Mouse (Mus musculus) hindbrain, embryonic 12.5 days (tissue): ENCODE results near the gene Slc7a11. TPM values are rescaled to one million over a fixed set of nuclear protein-coding genes. Genes with fewer than 3 reads are reported as not detected.

ENCODE experiments used
- ATAC-seq: fragments of 200-750 bp; cut with Nextera tagmentation; 2 replicates; pipeline ENCODE4 v1.8.0; 2017; ENCODE audit warnings: moderate TSS enrichment; ENCODE audit not compliant: low FRiP score
- H3K27ac ChIP-seq: fragments of 300-500 bp; sonication (generic); 2 replicates; pipeline ENCODE4 v1.5.1; 2016; ENCODE audit warnings: mild to moderate bottlenecking
- H3K27me3 ChIP-seq: fragments of 300-500 bp; sonication (generic); 2 replicates; pipeline ENCODE4 v1.6.1; 2016; ENCODE audit warnings: mild to moderate bottlenecking
- H3K36me3 ChIP-seq: fragments of 300-500 bp; sonication (generic); 2 replicates; pipeline ENCODE4 v1.6.1; 2016; ENCODE audit warnings: mild to moderate bottlenecking
- H3K4me1 ChIP-seq: fragments of 300-500 bp; sonication (generic); 2 replicates; pipeline ENCODE4 v1.6.1; 2016
- H3K4me2 ChIP-seq: fragments of 300-500 bp; sonication (generic); replicated peaks from 2 replicates; pipeline ENCODE4 v1.6.1; 2016; ENCODE audit warnings: mild to moderate bottlenecking
- H3K4me3 ChIP-seq: fragments of 300-500 bp; sonication (generic); 2 replicates; pipeline ENCODE4 v1.5.1; 2016; ENCODE audit warnings: mild to moderate bottlenecking
- H3K9ac ChIP-seq: fragments of 300-500 bp; sonication (generic); 2 replicates; pipeline ENCODE4 v1.6.1; 2016; ENCODE audit warnings: mild to moderate bottlenecking, moderate library complexity
- H3K9me3 ChIP-seq: fragments of 300-500 bp; sonication (generic); replicated peaks from 2 replicates; pipeline ENCODE4 v1.6.1; 2016; ENCODE audit warnings: mild to moderate bottlenecking
- WGBS: fragments of 180-500 bp; shearing (Covaris S2); methylation state at CpG from one replicate; pipeline ENCODE4 v1.1.7; 2016; 5-methylcytosine and 5-hydroxymethylcytosine counted together
- polyA plus RNA-seq: library from polyadenylated mRNA; unstranded; fragments of >200 nt; fragmentation: Nextera tagmentation; extraction: Ambion mirVana; gene quantifications from 2 replicates; pipeline ENCODE4 v1.2.1, GENCODE M21; 2016

Gene Slc7a11
- polyA plus RNA-seq, 1 experiment from 2014 or later: 1.3 TPM

- no peak overlapping the region for H3K4me3 ChIP-seq
- no peak overlapping the region for H3K27ac ChIP-seq
- H3K4me2 ChIP-seq: no peak overlapping the region
- H3K9me3 ChIP-seq: no peaks in the 10 kb centered on the region
- no peaks in the 10 kb centered on the region for H3K4me1 ChIP-seq
- WGBS: 90% methylated on average over 1 of the region's 1 CpGs
- no peak overlapping the region for H3K9ac ChIP-seq
- no peak for ATAC-seq
- no peaks in the 10 kb centered on the region for H3K36me3 ChIP-seq
- no peaks in the 10 kb centered on the region for H3K27me3 ChIP-seq
These were observed 99.0 kb downstream of the Slc7a11 start for GRCm38 (mm10) chr3:50344411-50344810.

GRCm38 (mm10) chr3:50324524-50324923 lies 118.9 kb downstream of the Slc7a11 start:
- Histone ChIP-seq H3K9ac (no peak overlapping the region), H3K4me2 (no peak overlapping the region), H3K4me3 (no peak overlapping the region), H3K27ac (no peak overlapping the region), H3K4me1 (no peaks in the 10 kb centered on the region), H3K27me3 (no peaks in the 10 kb centered on the region), H3K9me3 (no peaks in the 10 kb centered on the region), H3K36me3 (no peaks in the 10 kb centered on the region)
- ATAC-seq: no peak
- WGBS: 79% methylated on average over 8 of the region's 8 CpGs

- no peak overlapping the region for H3K4me2 ChIP-seq
- no peaks in the 10 kb centered on the region for H3K9me3 ChIP-seq
- H3K9ac ChIP-seq: no peak overlapping the region
- no peaks in the 10 kb centered on the region for H3K36me3 ChIP-seq
- WGBS: 92% methylated on average over 7 of the region's 7 CpGs
- H3K4me3 ChIP-seq: no peak overlapping the region
- no peaks in the 10 kb centered on the region for H3K27me3 ChIP-seq
- no peak overlapping the region for H3K27ac ChIP-seq
- no peaks in the 10 kb centered on the region for H3K4me1 ChIP-seq
- ATAC-seq: no peak
These were observed 119.5 kb downstream of the Slc7a11 start for GRCm38 (mm10) chr3:50323881-50324280.

GRCm38 (mm10) chr3:50320862-50321261 lies 122.6 kb downstream of the Slc7a11 start:
- no peak for ATAC-seq
- no peak overlapping the region for H3K4me2 ChIP-seq

GRCm38 (mm10) chr3:50318074-50318473 lies 125.3 kb downstream of the Slc7a11 start:
- Histone ChIP-seq H3K27ac (no peak overlapping the region), H3K4me2 (no peak overlapping the region), H3K4me1 (0 out of 2 replicates have a peak, but pooled peaks cover 5% of the 10 kb centered on the region), H3K9me3 (no peaks in the 10 kb centered on the region), H3K4me3 (no peak overlapping the region), H3K9ac (no peak overlapping the region), H3K36me3 (no peaks in the 10 kb centered on the region), H3K27me3 (no peaks in the 10 kb centered on the region)
- no peak for ATAC-seq
- 43% methylated on average over 3 of the region's 3 CpGs for WGBS

More at GRCm38 (mm10) chr3:50320862-50321261, 122.6 kb downstream of the Slc7a11 start:
- H3K36me3 ChIP-seq: no peaks in the 10 kb centered on the region
- no peaks in the 10 kb centered on the region for H3K4me1 ChIP-seq
- no peak overlapping the region for H3K4me3 ChIP-seq
- no peak overlapping the region for H3K27ac ChIP-seq
- WGBS: 78% methylated on average over 2 of the region's 2 CpGs
- no peaks in the 10 kb centered on the region for H3K9me3 ChIP-seq
- H3K27me3 ChIP-seq: no peaks in the 10 kb centered on the region
- no peak overlapping the region for H3K9ac ChIP-seq

GRCm38 (mm10) chr3:50313816-50314215 lies 129.6 kb downstream of the Slc7a11 start:
- Histone ChIP-seq H3K36me3 (no peaks in the 10 kb centered on the region), H3K4me1 (0 out of 2 replicates have a peak, but pooled peaks cover 5% of the 10 kb centered on the region), H3K4me2 (no peak overlapping the region), H3K9ac (no peak overlapping the region), H3K4me3 (no peak overlapping the region), H3K27ac (no peak overlapping the region), H3K27me3 (no peaks in the 10 kb centered on the region), H3K9me3 (no peaks in the 10 kb centered on the region)
- peak; percentile 46; the same call in 1 of the 2 replicates for ATAC-seq
- WGBS: 50% methylated on average over 3 of the region's 3 CpGs

DNA sequence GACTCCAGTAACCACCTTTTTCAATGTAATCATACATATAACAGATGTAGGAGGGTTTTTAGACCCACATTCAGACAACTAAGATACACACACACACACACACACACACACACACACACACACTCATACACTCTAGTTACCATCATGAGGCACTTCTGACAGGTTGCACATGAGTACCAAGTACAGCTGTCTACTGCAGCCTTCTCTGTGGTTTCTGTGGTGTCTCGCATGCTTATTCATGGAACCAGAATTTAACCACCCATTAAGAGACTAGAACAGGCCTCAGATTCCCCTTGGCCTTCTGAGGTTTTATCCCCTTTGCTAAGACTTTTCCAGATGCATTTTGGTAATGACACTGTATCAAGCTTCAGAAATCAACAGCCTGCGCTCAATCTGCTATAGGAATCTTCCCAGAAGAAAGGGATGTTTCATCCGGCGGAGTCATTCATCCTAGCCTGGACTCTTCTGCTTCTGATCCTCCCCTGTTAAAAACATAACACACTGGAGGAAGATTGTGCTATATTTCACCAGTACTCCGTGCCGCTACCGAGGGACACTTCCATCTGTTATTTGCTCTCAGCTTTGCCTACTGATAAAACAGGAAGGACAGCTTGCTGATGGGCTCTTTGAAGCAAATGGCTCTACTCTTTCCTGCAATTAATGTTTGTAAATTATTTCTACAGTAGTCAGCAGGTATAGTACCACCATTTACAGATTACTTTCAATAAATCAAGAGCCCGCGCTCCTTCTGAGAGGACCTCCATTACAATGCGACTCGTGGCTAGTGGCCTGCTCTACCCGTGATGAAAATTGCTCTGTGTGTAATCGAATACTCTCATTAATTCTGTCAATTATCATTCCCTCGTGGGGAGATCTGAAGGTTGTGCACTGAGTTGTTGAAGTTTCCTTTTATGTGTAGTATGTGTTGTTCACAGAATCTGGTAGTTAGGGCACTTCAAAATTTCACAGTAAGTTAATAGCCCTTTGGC lies 135.8 kb downstream of the Slc7a11 start:
- H3K4me2 ChIP-seq: no peak overlapping the region
- no peak overlapping the region for H3K9ac ChIP-seq
- WGBS: 74% methylated on average over 14 of the region's 14 CpGs
- H3K36me3 ChIP-seq: no peaks in the 10 kb centered on the region
- H3K27ac ChIP-seq: no peak overlapping the region
- ATAC-seq: no peak
- no peaks in the 10 kb centered on the region for H3K27me3 ChIP-seq
- H3K4me1 ChIP-seq: no peaks in the 10 kb centered on the region
- no peaks in the 10 kb centered on the region for H3K9me3 ChIP-seq
- no peak overlapping the region for H3K4me3 ChIP-seq

GRCm38 (mm10) chr3:50306334-50306733 lies 137.1 kb downstream of the Slc7a11 start:
- Histone ChIP-seq H3K4me3 (no peak overlapping the region), H3K4me2 (no peak overlapping the region), H3K36me3 (no peaks in the 10 kb centered on the region), H3K9me3 (no peaks in the 10 kb centered on the region), H3K27me3 (no peaks in the 10 kb centered on the region), H3K27ac (no peak overlapping the region), H3K9ac (no peak overlapping the region), H3K4me1 (no peaks in the 10 kb centered on the region)
- no peak for ATAC-seq
- WGBS: 88% methylated on average over 8 of the region's 8 CpGs

DNA sequence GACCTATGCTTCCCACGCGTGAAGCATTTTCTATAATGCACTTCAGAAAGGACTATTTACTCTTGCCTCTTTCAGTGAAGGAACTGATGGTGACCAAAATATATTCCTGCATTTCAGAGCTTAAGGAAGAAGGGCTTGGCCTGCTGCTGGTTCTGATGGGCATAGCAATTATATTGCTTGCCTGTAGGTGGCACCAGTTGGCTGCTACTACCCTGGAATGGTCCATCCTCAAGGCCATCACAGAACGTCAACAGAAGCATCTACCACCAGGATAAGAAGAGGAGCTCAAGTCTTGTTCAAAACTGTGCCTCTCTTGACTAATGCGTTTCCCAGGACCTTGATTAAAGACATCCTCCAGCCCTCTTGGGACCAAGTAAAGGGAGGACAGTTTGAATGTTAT lies 139.3 kb downstream of the Slc7a11 start:
- H3K4me3 ChIP-seq: no peak overlapping the region
- H3K9ac ChIP-seq: no peak overlapping the region
- ATAC-seq: no peak
- H3K27me3 ChIP-seq: no peaks in the 10 kb centered on the region
- no peaks in the 10 kb centered on the region for H3K36me3 ChIP-seq
- 48% methylated on average over 4 of the region's 4 CpGs for WGBS
- no peaks in the 10 kb centered on the region for H3K9me3 ChIP-seq
- H3K27ac ChIP-seq: no peak overlapping the region
- H3K4me1 ChIP-seq: 0 out of 2 replicates have a peak, but pooled peaks cover 3% of the 10 kb centered on the region
- H3K4me2 ChIP-seq: no peak overlapping the region

- Histone ChIP-seq H3K9ac (no peak overlapping the region), H3K9me3 (no peaks in the 10 kb centered on the region), H3K36me3 (no peaks in the 10 kb centered on the region), H3K27ac (no peak overlapping the region), H3K4me1 (0 out of 2 replicates have a peak, but pooled peaks cover 3% of the 10 kb centered on the region), H3K4me2 (no peak overlapping the region), H3K4me3 (no peak overlapping the region), H3K27me3 (no peaks in the 10 kb centered on the region)
- ATAC-seq: no peak
- 79% methylated on average over 6 of the region's 6 CpGs for WGBS
These were observed 140.8 kb downstream of the Slc7a11 start for GRCm38 (mm10) chr3:50302648-50303047.

GRCm38 (mm10) chr3:50300952-50301303 lies 142.5 kb downstream of the Slc7a11 start:
- no peak for ATAC-seq
- WGBS: 7% methylated on average over 4 of the region's 4 CpGs
- Histone ChIP-seq H3K9me3 (no peaks in the 10 kb centered on the region), H3K9ac (no peak overlapping the region), H3K4me2 (no peak overlapping the region), H3K4me1 (0 out of 2 replicates have a peak, but pooled peaks cover 3% of the 10 kb centered on the region), H3K27me3 (no peaks in the 10 kb centered on the region), H3K4me3 (no peak overlapping the region), H3K27ac (no peak overlapping the region), H3K36me3 (no peaks in the 10 kb centered on the region)

GRCm38 (mm10) chr3:50300002-50300951 lies 143.1 kb downstream of the Slc7a11 start:
- Histone ChIP-seq H3K9ac (no peak overlapping the region), H3K36me3 (no peaks in the 10 kb centered on the region)
- WGBS: 73% methylated on average over 17 of the region's 17 CpGs

More at GRCm38 (mm10) chr3:50300002-50300951, 143.1 kb downstream of the Slc7a11 start:
- no peaks in the 10 kb centered on the region for H3K9me3 ChIP-seq
- ATAC-seq: peak; percentile 60; the same call in 1 of the 2 replicates
- H3K4me3 ChIP-seq: no peak overlapping the region
- H3K27me3 ChIP-seq: no peaks in the 10 kb centered on the region
- H3K4me2 ChIP-seq: no peak overlapping the region
- H3K4me1 ChIP-seq: 0 out of 2 replicates have a peak, but pooled peaks cover 3% of the 10 kb centered on the region
- no peak overlapping the region for H3K27ac ChIP-seq
